Comparison of ENCODE assay signal across 8 mouse cellular contexts in the genomic region with DNA sequence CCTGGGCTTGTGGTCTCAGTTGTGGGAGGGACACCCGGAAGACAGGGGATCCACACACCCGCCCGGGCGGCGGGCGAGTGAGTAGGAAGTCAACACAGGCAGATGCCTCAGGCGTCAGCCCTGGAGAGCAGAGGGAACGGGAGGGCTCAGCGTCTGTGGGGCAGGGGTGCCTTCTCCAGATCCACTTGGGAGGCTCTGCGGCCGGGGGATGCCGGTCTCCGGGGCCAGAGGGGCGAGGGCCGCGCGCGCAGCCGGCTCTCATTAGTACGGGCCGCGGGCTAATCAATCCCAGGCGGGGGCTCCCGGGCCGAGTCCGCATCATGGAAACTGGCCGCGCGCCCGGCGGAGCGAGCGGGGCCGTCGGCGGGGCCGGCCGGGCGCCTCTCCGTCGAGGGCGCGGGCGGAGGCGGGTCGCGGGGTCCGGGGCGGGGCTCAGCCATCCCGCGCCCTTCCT. TPM values are rescaled to one million over a fixed set of nuclear protein-coding genes. Genes with fewer than 3 reads are reported as not detected.
DNase-seq lines count a peak whose midpoint lies in the region; ATAC-seq and TF ChIP-seq lines count a peak whose summit lies in the region.

No protein-coding gene starts in this region.

- H3K27ac ChIP-seq in forebrain, embryonic 15.5 days (replicated peaks) = no peak overlapping the region
- H3K27ac ChIP-seq in hindbrain, embryonic 15.5 days (replicated peaks) = no peak overlapping the region
- H3K27ac ChIP-seq in liver, embryonic 14.5 days = no peak overlapping the region
- H3K27ac ChIP-seq in small intestine, adult 2 months (ENCODE audit: insufficient read depth, low read depth, low read length) = peak overlapping the region; percentile 64

- TF ChIP-seq POLR2A in small intestine, adult 2 months (IDR thresholded peaks at IDR 0.05; ENCODE audit: low read depth, low read length) = no peak

- peaks cover 2% of the 10 kb centered on the region; the same call in 1 of the 2 replicates for H3K36me3 ChIP-seq in forebrain, embryonic 15.5 days
- no peaks in the 10 kb centered on the region for H3K36me3 ChIP-seq in hindbrain, embryonic 15.5 days
- peaks cover 27% of the 10 kb centered on the region for H3K36me3 ChIP-seq in liver, embryonic 14.5 days (replicated peaks; ENCODE audit: control insufficient read depth, insufficient read depth, low read depth)
- peaks cover 8% of the 10 kb centered on the region for H3K36me3 ChIP-seq in small intestine, adult 2 months (ENCODE audit: control insufficient read depth, insufficient read depth, low read length)

- no peak overlapping the region for H3K9ac ChIP-seq in forebrain, embryonic 15.5 days (replicated peaks)
- no peak overlapping the region for H3K9ac ChIP-seq in hindbrain, embryonic 15.5 days
- no peak overlapping the region for H3K9ac ChIP-seq in liver, embryonic 14.5 days (replicated peaks)

- H3K9me3 ChIP-seq in forebrain, embryonic 15.5 days = no peaks in the 10 kb centered on the region
- no peaks in the 10 kb centered on the region for H3K9me3 ChIP-seq in hindbrain, embryonic 15.5 days
- H3K9me3 ChIP-seq in liver, embryonic 14.5 days (ENCODE audit: control insufficient read depth, low read length) = no peaks in the 10 kb centered on the region

- peak; percentile 55 for DNase-seq in ovary, postnatal 36 days (ENCODE audit: low spot score)
- no peak for DNase-seq in ovary, adult 18-20 months (ENCODE audit: low spot score)
- no peak for DNase-seq in liver, embryonic 14.5 days (ENCODE audit: low read depth in 3 of 3, low spot score in 3 of 3)
- DNase-seq in frontal cortex, postnatal 10 days (ENCODE audit: low spot score in 2 of 2) = no peak
- no peak for DNase-seq in right cerebral cortex, postnatal 10 days (ENCODE audit: low spot score in 2 of 2)

- no peak for TF ChIP-seq CTCF in liver, embryonic 14.5 days (IDR thresholded peaks at IDR 0.05; ENCODE audit: low read depth)
- no peak for TF ChIP-seq CTCF in small intestine, adult 2 months (IDR thresholded peaks at IDR 0.05; ENCODE audit: extremely low read depth, insufficient read length, insufficient replicate concordance, low read depth, low read length)

- H3K4me1 ChIP-seq in forebrain, embryonic 15.5 days = peaks cover 43% of the 10 kb centered on the region
- H3K4me1 ChIP-seq in hindbrain, embryonic 15.5 days (replicated peaks) = peaks cover 40% of the 10 kb centered on the region
- H3K4me1 ChIP-seq in liver, embryonic 14.5 days (replicated peaks; ENCODE audit: control insufficient read depth in 2 of 2, insufficient read depth in 2 of 2, low read length in 1 of 2) = peaks cover 0 to 4% of the 10 kb centered on the region in 2 experiments; a peak in 1 of 4 replicates
- peaks cover 14% of the 10 kb centered on the region for H3K4me1 ChIP-seq in small intestine, adult 2 months (ENCODE audit: control insufficient read depth, insufficient read depth, insufficient read length, low read length)

- no peak for ATAC-seq in forebrain, embryonic 15.5 days (replicated peaks)
- no peak for ATAC-seq in hindbrain, embryonic 15.5 days (ENCODE audit: low FRiP score, low read depth)
- ATAC-seq in liver, embryonic 14.5 days (ENCODE audit: insufficient read depth) = no peak

- peak overlapping the region; percentile 41 for H3K4me3 ChIP-seq in forebrain, embryonic 15.5 days
- peak overlapping the region; percentile 45 for H3K4me3 ChIP-seq in hindbrain, embryonic 15.5 days
- H3K4me3 ChIP-seq in liver, embryonic 14.5 days (ENCODE audit: insufficient read depth in 1 of 2, low read depth in 2 of 2, low read length in 2 of 2) = peak overlapping the region in 1 of 2 experiments; percentile 46; a peak in 2 of 4 replicates
- H3K4me3 ChIP-seq in small intestine, adult 2 months (ENCODE audit: low read depth, low read length) = peak overlapping the region; percentile 69

- peak overlapping the region; percentile 71 for H3K4me2 ChIP-seq in forebrain, embryonic 15.5 days (replicated peaks)
- H3K4me2 ChIP-seq in hindbrain, embryonic 15.5 days = peak overlapping the region; percentile 75
- H3K4me2 ChIP-seq in liver, embryonic 14.5 days (ENCODE audit: low read depth) = peak overlapping the region; percentile 58

- TF ChIP-seq EP300 in liver, embryonic 14.5 days (IDR thresholded peaks at IDR 0.05; ENCODE audit: low read depth) = no peak

- 2% methylated on average over 51 of the region's 51 CpGs for WGBS in forebrain, embryonic 15.5 days
- WGBS in hindbrain, embryonic 15.5 days = 5% methylated on average over 47 of the region's 51 CpGs
- WGBS in liver, embryonic 14.5 days (ENCODE audit: insufficient replicate concordance) = 2% methylated on average over 51 of the region's 51 CpGs
- WGBS in small intestine, adult 2 months = 10% methylated on average over 51 of the region's 51 CpGs

- peaks cover 80% of the 10 kb centered on the region for H3K27me3 ChIP-seq in forebrain, embryonic 15.5 days
- H3K27me3 ChIP-seq in hindbrain, embryonic 15.5 days = peaks cover 86% of the 10 kb centered on the region
- peaks cover 79% of the 10 kb centered on the region for H3K27me3 ChIP-seq in liver, embryonic 14.5 days (ENCODE audit: control insufficient read depth, insufficient read depth, low read length)
- peaks cover 38% of the 10 kb centered on the region for H3K27me3 ChIP-seq in small intestine, adult 2 months (ENCODE audit: control insufficient read depth, insufficient read depth, low read length)

RNA-seq across cellular contexts. Expression of a gene that starts 1.4 kb away (rescaled TPM):
- 0.17 and 0.22 TPM in 2 replicates for polyA plus RNA-seq in forebrain, embryonic 15.5 days (2015; fragmentation: Nextera tagmentation; extraction: Ambion mirVana)
- 0.16 and 0.29 TPM in 2 replicates for polyA plus RNA-seq in hindbrain, embryonic 15.5 days (2015; fragmentation: Nextera tagmentation; extraction: Ambion mirVana)
- 0.56 and 0.67 TPM in 2 replicates for polyA plus RNA-seq in liver, embryonic 14.5 days (2012; rRNA removed)
- polyA plus RNA-seq in liver, embryonic 14.5 days (2014; fragmentation: Nextera tagmentation; extraction: Ambion mirVana) = 0.06 and 0.10 TPM in 2 replicates
- 9.1 and 10.4 TPM in 2 replicates for polyA plus RNA-seq in small intestine, adult 2 months (2012; rRNA removed)

RNA-seq across cellular contexts. Expression of a gene that starts 46.8 kb away (rescaled TPM):
- polyA plus RNA-seq in forebrain, embryonic 15.5 days (2015; fragmentation: Nextera tagmentation; extraction: Ambion mirVana) = 154 and 159 TPM in 2 replicates
- 101 and 103 TPM in 2 replicates for polyA plus RNA-seq in hindbrain, embryonic 15.5 days (2015; fragmentation: Nextera tagmentation; extraction: Ambion mirVana)
- polyA plus RNA-seq in liver, embryonic 14.5 days (2012; rRNA removed) = 35.3 and 43.4 TPM in 2 replicates
- polyA plus RNA-seq in liver, embryonic 14.5 days (2014; fragmentation: Nextera tagmentation; extraction: Ambion mirVana) = 45.3 and 55.7 TPM in 2 replicates
- polyA plus RNA-seq in small intestine, adult 2 months (2012; rRNA removed) = 16.3 and 31.5 TPM in 2 replicates
